Mouse (Mus musculus): Measurements from ENCODE around the gene Hrk.

- TF ChIP-seq CTCF (IDR thresholded peaks at IDR 0.05; ENCODE audit: control insufficient read depth, insufficient read depth, insufficient replicate concordance, low read depth, low read length) (no peak), POLR2A (IDR thresholded peaks at IDR 0.05; ENCODE audit: control insufficient read depth, low read depth, low read length) (no peak)
These were observed at the start of gene Hrk for GRCm38 (mm10) chr5:118164581-118164980.

Measured in testis, adult 2 months (tissue).